Mouse (Mus musculus) embryonic facial prominence, embryonic 10.5 days (tissue): Measurements from ENCODE around the gene Rbm20. TPM values are rescaled to one million over a fixed set of nuclear protein-coding genes. Genes with fewer than 3 reads are reported as not detected.

ENCODE experiments used
- DNase-seq: peaks from one replicate; pipeline ENCODE4 v3.0.0-alpha.2; 2017; ENCODE audit warnings: low spot score
- H3K27ac ChIP-seq: fragments of 300-500 bp; sonication (generic); replicated peaks from 2 replicates; pipeline ENCODE4 v1.5.1; 2016; ENCODE audit warnings: mild to moderate bottlenecking
- H3K27me3 ChIP-seq: fragments of 300-500 bp; sonication (generic); replicated peaks from 2 replicates; pipeline ENCODE4 v1.6.1; 2016; ENCODE audit warnings: low read depth, mild to moderate bottlenecking; ENCODE audit not compliant: poor library complexity, severe bottlenecking
- H3K36me3 ChIP-seq: fragments of 300-500 bp; sonication (generic); replicated peaks from 2 replicates; pipeline ENCODE4 v1.6.1; 2016; ENCODE audit warnings: mild to moderate bottlenecking, moderate library complexity
- H3K4me1 ChIP-seq: fragments of 300-500 bp; sonication (generic); 2 replicates; pipeline ENCODE4 v1.6.1; 2016
- H3K4me3 ChIP-seq: fragments of 300-500 bp; sonication (generic); 2 replicates; pipeline ENCODE4 v1.5.1; 2016; ENCODE audit warnings: mild to moderate bottlenecking, moderate library complexity
- H3K9me3 ChIP-seq: fragments of 300-500 bp; sonication (generic); 2 replicates; pipeline ENCODE4 v1.6.1; 2016; ENCODE audit warnings: mild to moderate bottlenecking
- WGBS: fragments of 180-500 bp; shearing (Covaris S2); methylation state at CpG from one replicate; pipeline ENCODE4 v1.1.7; 2016; 5-methylcytosine and 5-hydroxymethylcytosine counted together
- polyA plus RNA-seq: library from polyadenylated mRNA; unstranded; fragments of >200 nt; fragmentation: Nextera tagmentation; extraction: Ambion mirVana; gene quantifications from 2 replicates; pipeline ENCODE4 v1.2.1, GENCODE M21; 2016

Gene Rbm20
- polyA plus RNA-seq, 1 experiment from 2014 or later, result 1.2 TPM

DNA sequence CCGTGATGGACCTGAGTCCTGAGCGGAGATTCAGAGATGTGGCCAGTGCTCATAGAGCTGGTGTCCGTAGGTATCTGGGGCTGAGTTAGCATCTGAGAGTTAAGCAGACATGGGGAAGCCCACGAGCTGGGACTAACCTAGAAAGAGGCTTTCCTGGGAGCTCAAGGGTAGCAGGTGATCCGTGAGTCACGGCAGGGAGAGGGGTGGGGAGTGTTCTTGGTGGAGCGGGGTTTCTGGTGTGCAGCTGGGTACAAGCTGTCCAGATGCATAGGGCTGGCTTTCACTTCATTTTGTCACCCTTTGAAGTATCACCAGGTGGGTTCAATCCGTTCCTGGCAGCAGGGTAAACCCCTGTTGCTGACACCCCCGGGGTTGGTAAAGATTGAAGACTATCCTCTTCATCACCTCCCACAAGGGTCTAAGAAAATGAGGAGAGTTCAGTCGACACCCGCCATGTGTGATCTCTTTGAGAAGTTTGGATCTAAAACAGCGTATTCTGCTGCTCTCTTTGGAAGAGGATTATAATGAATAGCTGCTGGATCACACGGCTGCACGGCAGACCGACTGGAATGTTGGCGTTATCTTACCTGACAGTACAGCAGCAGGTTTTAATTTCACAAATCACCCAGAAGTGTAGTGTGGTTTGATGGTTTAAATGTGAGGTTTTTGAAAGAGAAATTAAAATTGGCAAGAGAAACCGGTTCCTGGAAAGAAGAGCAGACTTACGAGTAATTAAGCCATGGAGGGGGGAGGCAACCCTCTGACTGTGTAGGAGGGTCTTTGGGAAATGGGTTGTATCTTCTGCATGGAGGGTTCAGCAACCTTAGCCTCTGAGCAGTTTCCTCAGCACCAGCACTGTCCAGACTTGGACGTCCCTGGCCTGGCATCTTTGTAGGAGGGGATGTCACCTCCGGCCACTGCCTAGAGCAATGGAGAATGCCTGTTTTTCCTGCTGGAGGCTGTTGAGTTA is 114.9 kb downstream of the Rbm20 start:
- no peaks in the 10 kb centered on the region for H3K27me3 ChIP-seq

DNA sequence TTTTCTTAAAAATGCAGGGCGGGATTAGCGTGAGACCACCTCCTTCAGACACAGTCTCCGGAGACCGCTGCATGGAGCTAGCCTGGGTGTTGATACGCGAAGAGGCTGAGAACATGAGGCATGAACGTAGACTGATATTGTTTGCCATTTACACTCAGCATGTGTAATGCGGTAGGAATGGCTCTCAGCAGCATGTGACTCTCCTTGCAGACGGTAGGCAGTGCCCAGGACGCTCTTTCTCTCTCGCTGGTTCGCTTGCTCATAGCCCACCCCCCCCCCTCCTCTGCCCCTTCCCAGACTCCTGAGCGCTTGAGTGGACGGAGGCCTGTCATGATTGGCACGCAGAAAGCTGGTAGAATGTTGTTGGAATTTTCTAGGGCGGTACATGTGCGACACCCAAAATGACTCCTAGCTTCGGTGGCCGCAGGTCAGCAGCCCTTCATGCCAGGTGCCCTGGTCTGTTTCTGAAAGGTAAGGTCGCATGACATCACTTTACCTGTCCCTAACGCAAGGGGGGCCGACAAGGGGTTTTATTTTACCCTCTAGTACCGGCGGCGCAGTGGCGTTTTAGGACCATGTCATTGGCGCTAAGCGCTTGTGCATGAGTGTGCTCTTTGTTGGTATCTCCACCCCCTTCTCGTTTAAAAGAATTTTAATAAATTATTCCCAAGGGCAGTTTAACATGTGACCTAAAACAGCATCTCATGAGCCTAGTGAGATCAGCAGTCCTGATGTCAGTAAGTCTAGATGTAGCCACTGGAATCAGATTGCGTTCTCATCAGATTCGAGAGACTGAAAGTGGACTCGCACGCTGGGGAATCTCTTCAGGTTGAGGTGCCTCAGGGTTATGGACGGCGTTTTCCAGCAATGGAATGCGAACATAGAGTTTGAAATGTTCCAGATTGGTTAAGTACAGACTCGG is 116.1 kb downstream of the Rbm20 start:
- Histone ChIP-seq H3K9me3 (no peaks in the 10 kb centered on the region), H3K27ac (no peak overlapping the region), H3K27me3 (no peaks in the 10 kb centered on the region), H3K4me1 (peaks cover 51% of the 10 kb centered on the region), H3K36me3 (no peaks in the 10 kb centered on the region), H3K4me3 (no peak overlapping the region)
- no peak for DNase-seq
- 88% methylated on average over 37 of the region's 37 CpGs for WGBS

More for the DNA sequence above, 114.9 kb downstream of the Rbm20 start:
- no peaks in the 10 kb centered on the region for H3K36me3 ChIP-seq
- H3K27ac ChIP-seq, result peak overlapping the region; percentile 49
- H3K4me1 ChIP-seq, result peaks cover 41% of the 10 kb centered on the region
- no peak for DNase-seq
- no peak overlapping the region for H3K4me3 ChIP-seq
- no peaks in the 10 kb centered on the region for H3K9me3 ChIP-seq
- WGBS, result 72% methylated on average over 20 of the region's 20 CpGs

DNA sequence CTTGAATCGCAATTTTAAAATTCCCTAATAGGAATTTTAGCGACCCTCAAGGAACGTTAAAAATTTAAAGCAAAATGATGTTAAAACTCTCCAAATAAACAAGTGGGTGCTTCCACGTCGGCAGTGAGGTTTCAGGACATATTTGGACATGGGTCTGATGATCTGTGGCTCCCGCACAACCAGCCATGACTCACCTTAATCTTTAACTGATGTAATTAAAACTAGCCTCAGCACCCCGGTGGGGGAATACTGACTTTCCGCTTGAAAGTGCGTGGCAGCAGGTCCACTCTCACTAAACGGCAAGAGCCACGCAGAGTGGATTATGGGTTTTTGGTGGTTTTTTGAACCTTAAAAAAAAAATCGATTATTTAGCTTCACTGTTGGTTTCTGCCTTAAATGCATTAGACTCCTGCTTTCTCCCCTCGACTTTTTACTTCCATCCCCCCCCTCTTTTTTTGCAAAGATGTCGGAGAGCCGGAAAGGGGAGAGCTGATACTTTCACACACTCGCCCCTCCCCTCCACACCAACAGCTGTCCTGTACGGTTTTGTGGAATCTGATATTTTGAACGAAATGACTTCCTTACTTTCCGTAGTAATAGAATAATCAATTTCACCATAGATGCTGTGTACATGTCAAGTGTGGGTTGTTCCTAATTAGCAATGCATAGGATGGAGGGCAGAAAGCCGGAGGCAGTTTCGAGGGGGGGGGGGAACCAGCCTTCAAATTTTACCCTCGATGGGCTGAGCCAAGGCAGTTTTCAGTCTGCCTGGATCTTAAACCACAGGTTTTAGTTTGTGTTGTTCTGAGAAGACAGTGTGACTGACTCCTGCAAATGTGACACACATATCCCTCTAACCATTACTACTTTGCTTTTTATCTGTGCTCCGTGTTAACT is 117.1 kb downstream of the Rbm20 start:
- Histone ChIP-seq H3K36me3 (no peaks in the 10 kb centered on the region), H3K27me3 (no peaks in the 10 kb centered on the region), H3K9me3 (no peaks in the 10 kb centered on the region), H3K4me3 (no peak overlapping the region), H3K4me1 (peaks cover 57% of the 10 kb centered on the region), H3K27ac (no peak overlapping the region)
- WGBS, result 76% methylated on average over 23 of the region's 23 CpGs
- DNase-seq, result no peak

GRCm38 (mm10) chr19:53794996-53795395 is 117.9 kb downstream of the Rbm20 start:
- WGBS, result 85% methylated on average over 4 of the region's 4 CpGs
- H3K27ac ChIP-seq, result no peak overlapping the region; the same call in 1 of the 2 replicates
- no peaks in the 10 kb centered on the region for H3K36me3 ChIP-seq
- H3K4me3 ChIP-seq, result no peak overlapping the region
- no peaks in the 10 kb centered on the region for H3K27me3 ChIP-seq
- peaks cover 58% of the 10 kb centered on the region for H3K4me1 ChIP-seq
- H3K9me3 ChIP-seq, result no peaks in the 10 kb centered on the region
- no peak for DNase-seq

DNA sequence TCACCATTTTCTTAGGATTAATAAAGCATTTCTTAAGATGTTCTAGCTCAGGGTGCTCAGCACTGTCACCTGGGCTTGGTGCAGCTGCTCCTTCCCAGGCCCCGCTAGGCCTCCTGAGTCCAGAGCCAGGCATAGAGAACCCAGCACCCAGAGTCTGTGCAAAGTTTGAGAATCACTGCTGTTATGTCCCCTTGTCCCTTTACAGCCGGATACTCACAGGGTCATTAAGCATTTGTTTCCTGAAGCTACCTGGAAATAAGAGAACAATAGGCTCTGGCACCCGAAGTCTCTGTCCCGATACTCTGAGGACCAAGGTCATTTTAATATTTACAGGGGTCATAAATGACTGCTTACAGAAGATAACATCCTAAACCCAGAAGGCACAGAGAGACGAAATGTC is 118.9 kb downstream of the Rbm20 start:
- 82% methylated on average over 5 of the region's 5 CpGs for WGBS
- no peak for DNase-seq
- Histone ChIP-seq H3K4me3 (no peak overlapping the region), H3K36me3 (no peaks in the 10 kb centered on the region), H3K27ac (no peak overlapping the region), H3K9me3 (no peaks in the 10 kb centered on the region), H3K27me3 (no peaks in the 10 kb centered on the region), H3K4me1 (peaks cover 63% of the 10 kb centered on the region)

DNA sequence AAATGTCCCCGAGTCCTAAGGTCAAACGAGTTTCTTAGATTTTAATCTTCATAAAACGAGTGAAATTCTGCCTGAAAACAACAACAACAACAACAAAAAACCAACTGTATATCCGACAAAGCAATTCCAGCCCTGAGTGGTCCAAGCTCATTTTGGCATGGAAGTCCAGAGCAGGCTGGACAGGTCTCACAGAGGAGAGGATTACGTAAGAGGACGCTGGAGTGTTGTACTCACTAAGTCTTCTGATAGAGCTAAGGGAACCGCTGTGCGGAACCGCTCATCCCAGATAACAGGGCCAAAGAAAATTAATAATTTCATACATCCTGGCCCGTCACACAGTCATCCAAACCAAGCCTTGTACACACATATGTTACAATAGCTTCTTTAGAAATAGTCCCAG is 120.7 kb downstream of the Rbm20 start:
- Histone ChIP-seq H3K27me3 (no peaks in the 10 kb centered on the region), H3K4me3 (no peak overlapping the region), H3K36me3 (no peaks in the 10 kb centered on the region), H3K27ac (peak overlapping the region; percentile 44), H3K9me3 (no peaks in the 10 kb centered on the region), H3K4me1 (peaks cover 54% of the 10 kb centered on the region)
- 89% methylated on average over 10 of the region's 10 CpGs for WGBS
- no peak for DNase-seq

- H3K36me3 ChIP-seq, result no peaks in the 10 kb centered on the region
- no peaks in the 10 kb centered on the region for H3K9me3 ChIP-seq
- H3K27ac ChIP-seq, result peak overlapping the region; percentile 61
- peaks cover 42% of the 10 kb centered on the region for H3K4me1 ChIP-seq
- 78% methylated on average over 11 of the region's 11 CpGs for WGBS
- H3K27me3 ChIP-seq, result no peaks in the 10 kb centered on the region
- H3K4me3 ChIP-seq, result no peak overlapping the region
- no peak for DNase-seq
These were observed 122.8 kb downstream of the Rbm20 start for GRCm38 (mm10) chr19:53799885-53800284.

GRCm38 (mm10) chr19:53800365-53800999 is 123.4 kb downstream of the Rbm20 start:
- Histone ChIP-seq H3K27ac (0 out of 2 replicates have a peak overlapping the region, but pooled peaks have one; percentile 61), H3K27me3 (no peaks in the 10 kb centered on the region), H3K36me3 (no peaks in the 10 kb centered on the region), H3K4me1 (peaks cover 37% of the 10 kb centered on the region), H3K4me3 (no peak overlapping the region), H3K9me3 (no peaks in the 10 kb centered on the region)
- 80% methylated on average over 15 of the region's 15 CpGs for WGBS
- DNase-seq, result no peak

DNA sequence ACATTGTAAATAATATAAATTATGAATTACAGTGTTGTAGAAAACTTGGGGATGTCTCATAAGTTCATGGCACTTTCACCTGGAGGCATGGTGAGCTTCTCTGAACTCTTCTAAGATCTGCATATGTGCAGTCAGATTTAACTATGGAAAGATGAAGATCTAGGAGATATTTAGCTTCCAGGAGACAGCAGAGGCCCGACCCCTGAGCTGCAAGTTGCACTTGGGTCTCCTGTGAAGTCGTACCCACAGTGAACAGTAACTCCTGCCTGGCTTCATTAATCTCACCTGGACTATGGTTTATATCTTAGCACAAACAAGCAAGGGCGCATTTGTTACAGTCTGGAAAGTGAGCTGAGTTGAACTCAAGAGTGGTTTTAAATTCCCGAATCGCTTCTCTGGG is 124.3 kb downstream of the Rbm20 start:
- H3K27me3 ChIP-seq, result no peaks in the 10 kb centered on the region
- H3K9me3 ChIP-seq, result no peaks in the 10 kb centered on the region
- H3K27ac ChIP-seq, result no peak overlapping the region
- H3K36me3 ChIP-seq, result no peaks in the 10 kb centered on the region
- peaks cover 39% of the 10 kb centered on the region for H3K4me1 ChIP-seq
- WGBS, result 85% methylated on average over 5 of the region's 5 CpGs
- no peak for DNase-seq
- no peak overlapping the region for H3K4me3 ChIP-seq

DNA sequence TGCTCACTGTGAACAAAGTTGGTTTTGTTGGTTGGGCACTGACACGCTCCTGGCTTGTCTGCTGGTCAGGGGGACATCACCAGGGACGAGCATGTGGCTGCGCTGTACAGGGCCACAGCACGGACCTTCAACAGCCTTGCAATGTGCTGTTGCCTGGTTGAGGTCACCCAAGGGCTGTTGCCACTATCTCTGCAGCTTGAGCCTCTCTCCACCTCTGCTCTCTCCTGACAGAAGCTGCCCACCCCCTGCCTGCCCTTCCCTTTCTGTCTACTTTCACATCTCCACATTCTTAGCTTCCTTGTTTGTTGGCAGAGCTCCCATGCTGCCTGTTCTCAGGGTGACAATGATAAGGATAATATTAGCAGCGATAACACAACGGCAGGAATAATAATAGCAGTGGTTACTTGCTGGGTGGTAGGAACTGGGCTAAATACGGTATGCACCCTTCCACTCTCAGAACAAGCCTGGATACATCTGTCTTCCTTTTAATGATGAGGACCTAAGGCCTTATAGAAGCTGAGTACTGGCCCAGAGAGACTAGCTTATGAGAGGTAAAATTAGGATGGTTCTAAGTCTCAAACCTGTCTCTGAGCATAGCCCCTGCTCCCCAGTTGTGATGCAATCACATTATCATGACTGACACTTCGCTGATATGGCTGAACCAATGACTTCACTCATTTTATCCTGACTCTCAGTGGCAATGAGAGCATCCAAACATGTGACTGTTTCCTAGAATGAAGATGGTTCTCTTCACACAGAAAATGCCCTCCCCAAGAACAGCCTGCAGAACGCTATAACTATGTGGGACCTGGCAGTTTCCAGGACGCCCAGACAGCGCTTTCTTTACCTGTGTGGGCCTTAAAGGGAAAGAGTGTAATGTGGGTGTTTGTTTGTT is 124.9 kb downstream of the Rbm20 start:
- H3K27ac ChIP-seq, result no peak overlapping the region
- H3K4me3 ChIP-seq, result no peak overlapping the region
- WGBS, result 85% methylated on average over 11 of the region's 11 CpGs
- H3K27me3 ChIP-seq, result no peaks in the 10 kb centered on the region
- no peak for DNase-seq
- no peaks in the 10 kb centered on the region for H3K36me3 ChIP-seq
- H3K9me3 ChIP-seq, result no peaks in the 10 kb centered on the region
- H3K4me1 ChIP-seq, result peaks cover 41% of the 10 kb centered on the region

DNA sequence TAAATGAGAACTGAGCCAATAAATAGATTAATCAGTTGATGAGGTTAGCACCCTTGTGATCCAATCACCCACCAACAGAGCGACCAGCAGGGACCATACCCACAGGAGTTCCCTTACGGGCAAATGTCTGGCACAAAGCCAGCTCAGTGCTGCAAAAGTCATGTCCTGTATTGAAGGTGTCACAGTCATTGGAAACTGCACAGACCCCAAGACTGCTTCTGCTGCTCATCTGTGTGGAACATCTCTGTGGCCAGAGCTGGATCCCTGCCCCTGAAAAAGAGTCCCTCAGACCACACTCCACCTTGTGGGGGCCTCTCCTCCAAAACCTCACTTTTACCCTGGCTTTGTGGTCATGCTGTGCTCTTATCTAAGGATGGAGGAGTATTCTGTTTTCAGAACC is 126.8 kb downstream of the Rbm20 start:
- 88% methylated on average over 2 of the region's 2 CpGs for WGBS
- peaks cover 29% of the 10 kb centered on the region for H3K4me1 ChIP-seq

More for the DNA sequence above, 126.8 kb downstream of the Rbm20 start:
- H3K9me3 ChIP-seq, result no peaks in the 10 kb centered on the region
- H3K27me3 ChIP-seq, result no peaks in the 10 kb centered on the region
- H3K36me3 ChIP-seq, result no peaks in the 10 kb centered on the region
- no peak overlapping the region for H3K27ac ChIP-seq
- H3K4me3 ChIP-seq, result no peak overlapping the region
- DNase-seq, result no peak
